Mouse (Mus musculus) brain, embryonic 14.5 days (tissue): ENCODE measurements around the gene Rpl27a.

Source experiments
- CTCF ChIP-seq: fragments of 200-500 bp; IDR thresholded peaks from 2 replicates; pipeline ENCODE4 v1.5.1; 2012; ENCODE audit warnings: inconsistent platforms, mild to moderate bottlenecking, moderate library complexity, borderline replicate concordance; ENCODE audit not compliant: insufficient read depth, insufficient read length; ENCODE audit errors: extremely low read depth
- POLR2A ChIP-seq: fragments of 200-500 bp; IDR thresholded peaks from 2 replicates; pipeline ENCODE4 v1.6.1; 2012; ENCODE audit warnings: mild to moderate bottlenecking, inconsistent platforms, borderline replicate concordance; ENCODE audit not compliant: poor library complexity, insufficient read depth, insufficient read length, severe bottlenecking; ENCODE audit errors: extremely low read depth

DNA sequence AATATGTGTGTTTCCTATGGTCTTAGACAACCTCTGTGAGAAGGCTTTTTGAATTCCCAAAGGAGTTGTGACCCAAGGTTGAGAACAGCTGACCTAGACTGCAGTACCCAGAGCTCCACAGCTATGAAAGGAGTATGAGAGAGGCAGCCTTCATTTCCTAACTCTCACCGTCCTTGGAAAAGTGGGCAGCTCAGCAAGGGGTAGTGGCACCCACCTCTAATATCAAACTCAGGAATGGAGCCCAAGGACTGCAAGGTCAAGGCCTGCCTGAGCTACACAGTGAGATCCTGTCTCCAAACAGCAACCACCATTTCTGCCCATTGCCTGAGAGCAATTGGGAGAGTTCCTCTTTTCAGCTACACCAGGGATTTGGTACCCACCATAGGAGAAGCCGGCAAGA lies 10.8 kb downstream of the Rpl27a start:
- TF ChIP-seq CTCF (no peak), POLR2A (no peak)
